Mouse (Mus musculus): ENCODE measurements at regions not wholly inside any gene's neighbourhood (a gene's known extent, or its start where the extent isn't known, plus 50 kb on each side); places are given as distances from the start of the nearest gene placed in this dataset.

- DNase-seq (ENCODE audit: low spot score) (no peak), ATAC-seq (ENCODE audit: extremely low read depth, insufficient number of reproducible peaks, low FRiP score, poor library complexity, severe bottlenecking) (no peak)
- Histone ChIP-seq H3K4me3 (ENCODE audit: low read depth, low read length) (no peak overlapping the region), H3K9me3 (replicated peaks) (0 out of 2 replicates have a peak, but pooled peaks cover 2% of the 10 kb centered on the region), H3K27me3 (ENCODE audit: insufficient read depth, low read length) (no peaks in the 10 kb centered on the region), H3K36me3 (replicated peaks) (no peaks in the 10 kb centered on the region), H3K4me1 (ENCODE audit: insufficient read depth, low read depth, low read length) (no peaks in the 10 kb centered on the region)
- TF ChIP-seq GATA1 (IDR thresholded peaks at IDR 0.05; ENCODE audit: borderline replicate concordance, low read length) (no peak), GATA2 (IDR thresholded peaks at IDR 0.05; ENCODE audit: borderline replicate concordance, low read depth, low read length) (no peak), TAL1 (conservative IDR thresholded peaks at IDR 0.05; ENCODE audit: low read depth, low read length) (no peak), CTCF (IDR thresholded peaks at IDR 0.05; ENCODE audit: low read depth, low read length) (no peak), POLR2AphosphoS5 (IDR thresholded peaks at IDR 0.05; ENCODE audit: insufficient replicate concordance, low read depth, low read length) (no peak)
These were observed 98.8 kb upstream of the Robo2 start for GRCm38 (mm10) chr16:74510383-74510782.

GRCm38 (mm10) chr16:74509489-74509888 lies 97.9 kb upstream of the Robo2 start:
- Histone ChIP-seq H3K36me3 (replicated peaks) (no peaks in the 10 kb centered on the region), H3K27me3 (ENCODE audit: insufficient read depth, low read length) (no peaks in the 10 kb centered on the region), H3K4me3 (ENCODE audit: low read depth, low read length) (no peak overlapping the region), H3K4me1 (ENCODE audit: insufficient read depth, low read depth, low read length) (no peaks in the 10 kb centered on the region), H3K9me3 (replicated peaks) (0 out of 2 replicates have a peak, but pooled peaks cover 2% of the 10 kb centered on the region)
- ATAC-seq (ENCODE audit: extremely low read depth, insufficient number of reproducible peaks, low FRiP score, poor library complexity, severe bottlenecking) (no peak), DNase-seq (ENCODE audit: low spot score) (no peak)
- TF ChIP-seq TAL1 (conservative IDR thresholded peaks at IDR 0.05; ENCODE audit: low read depth, low read length), result no peak
- TF ChIP-seq POLR2AphosphoS5 (IDR thresholded peaks at IDR 0.05; ENCODE audit: insufficient replicate concordance, low read depth, low read length), result no peak

GRCm38 (mm10) chr16:74506719-74507118 lies 95.1 kb upstream of the Robo2 start:
- DNase-seq (ENCODE audit: low spot score) (no peak), ATAC-seq (ENCODE audit: extremely low read depth, insufficient number of reproducible peaks, low FRiP score, poor library complexity, severe bottlenecking) (no peak)
- no peak overlapping the region for H3K4me3 ChIP-seq (ENCODE audit: low read depth, low read length)
- H3K27me3 ChIP-seq (ENCODE audit: insufficient read depth, low read length), result no peaks in the 10 kb centered on the region
- no peaks in the 10 kb centered on the region for H3K9me3 ChIP-seq (replicated peaks)
- H3K4me1 ChIP-seq (ENCODE audit: insufficient read depth, low read depth, low read length), result no peaks in the 10 kb centered on the region
- no peaks in the 10 kb centered on the region for H3K36me3 ChIP-seq (replicated peaks)
- no peak for TF ChIP-seq GATA2 (IDR thresholded peaks at IDR 0.05; ENCODE audit: borderline replicate concordance, low read depth, low read length)
- no peak for TF ChIP-seq GATA1 (IDR thresholded peaks at IDR 0.05; ENCODE audit: borderline replicate concordance, low read length)
- TF ChIP-seq TAL1 (conservative IDR thresholded peaks at IDR 0.05; ENCODE audit: low read depth, low read length), result no peak
- no peak for TF ChIP-seq CTCF (IDR thresholded peaks at IDR 0.05; ENCODE audit: low read depth, low read length)
- TF ChIP-seq POLR2AphosphoS5 (IDR thresholded peaks at IDR 0.05; ENCODE audit: insufficient replicate concordance, low read depth, low read length), result no peak

- H3K4me1 ChIP-seq (ENCODE audit: insufficient read depth, low read depth, low read length), result no peaks in the 10 kb centered on the region
- no peaks in the 10 kb centered on the region for H3K36me3 ChIP-seq (replicated peaks)
- no peak overlapping the region for H3K4me3 ChIP-seq (ENCODE audit: low read depth, low read length)
- no peaks in the 10 kb centered on the region for H3K27me3 ChIP-seq (ENCODE audit: insufficient read depth, low read length)
- no peak for ATAC-seq (ENCODE audit: extremely low read depth, insufficient number of reproducible peaks, low FRiP score, poor library complexity, severe bottlenecking)
- no peaks in the 10 kb centered on the region for H3K9me3 ChIP-seq (replicated peaks)
- TF ChIP-seq GATA2 (IDR thresholded peaks at IDR 0.05; ENCODE audit: borderline replicate concordance, low read depth, low read length) (no peak), TAL1 (conservative IDR thresholded peaks at IDR 0.05; ENCODE audit: low read depth, low read length) (no peak), POLR2AphosphoS5 (IDR thresholded peaks at IDR 0.05; ENCODE audit: insufficient replicate concordance, low read depth, low read length) (no peak), GATA1 (IDR thresholded peaks at IDR 0.05; ENCODE audit: borderline replicate concordance, low read length) (no peak)
- DNase-seq (ENCODE audit: low spot score), result no peak
These were observed 94.6 kb upstream of the Robo2 start for GRCm38 (mm10) chr16:74506173-74506709.

- DNase-seq (ENCODE audit: low spot score) (no peak), ATAC-seq (ENCODE audit: extremely low read depth, insufficient number of reproducible peaks, low FRiP score, poor library complexity, severe bottlenecking) (no peak)
- H3K27me3 ChIP-seq (ENCODE audit: insufficient read depth, low read length), result no peaks in the 10 kb centered on the region
- TF ChIP-seq GATA2 (IDR thresholded peaks at IDR 0.05; ENCODE audit: borderline replicate concordance, low read depth, low read length) (no peak), GATA1 (IDR thresholded peaks at IDR 0.05; ENCODE audit: borderline replicate concordance, low read length) (no peak), TAL1 (conservative IDR thresholded peaks at IDR 0.05; ENCODE audit: low read depth, low read length) (no peak), CTCF (IDR thresholded peaks at IDR 0.05; ENCODE audit: low read depth, low read length) (no peak), POLR2AphosphoS5 (IDR thresholded peaks at IDR 0.05; ENCODE audit: insufficient replicate concordance, low read depth, low read length) (no peak)
- H3K4me1 ChIP-seq (ENCODE audit: insufficient read depth, low read depth, low read length), result no peaks in the 10 kb centered on the region
- H3K9me3 ChIP-seq (replicated peaks), result no peaks in the 10 kb centered on the region
- no peak overlapping the region for H3K4me3 ChIP-seq (ENCODE audit: low read depth, low read length)
- no peaks in the 10 kb centered on the region for H3K36me3 ChIP-seq (replicated peaks)
These were observed 92.8 kb upstream of the Robo2 start for GRCm38 (mm10) chr16:74504426-74504825.

GRCm38 (mm10) chr16:74500687-74501086 lies 89.1 kb upstream of the Robo2 start:
- no peak overlapping the region for H3K4me3 ChIP-seq (ENCODE audit: low read depth, low read length)
- ATAC-seq (ENCODE audit: extremely low read depth, insufficient number of reproducible peaks, low FRiP score, poor library complexity, severe bottlenecking) (no peak), DNase-seq (ENCODE audit: low spot score) (no peak)
- no peaks in the 10 kb centered on the region for H3K4me1 ChIP-seq (ENCODE audit: insufficient read depth, low read depth, low read length)
- H3K9me3 ChIP-seq (replicated peaks), result no peaks in the 10 kb centered on the region
- H3K27me3 ChIP-seq (ENCODE audit: insufficient read depth, low read length), result no peaks in the 10 kb centered on the region
- TF ChIP-seq GATA2 (IDR thresholded peaks at IDR 0.05; ENCODE audit: borderline replicate concordance, low read depth, low read length), result no peak
- no peaks in the 10 kb centered on the region for H3K36me3 ChIP-seq (replicated peaks)
